10 mouse cellular contexts compared by ENCODE assay signal in genomic region chr1:165633345-165633744, GRCm38 (mm10). TPM values are rescaled to one million over a fixed set of nuclear protein-coding genes. Genes with fewer than 3 reads are reported as not detected.
A peak's percentile ranks its signal among the peaks of the same experiment; 100 is the strongest.
DNase-seq lines count a peak whose midpoint lies in the region; ATAC-seq and TF ChIP-seq lines count a peak whose summit lies in the region.
"Had no signal": no experiment of that assay in that cellular context is flagged by ENCODE, and none has a peak within 500 bp of the region (broad histone marks: within the 10 kb centered on the region; RNA-seq: fewer than 3 reads in every experiment).

No protein-coding gene starts in this region.

- H3K27ac ChIP-seq in heart, postnatal 0 days (ENCODE audit: low read depth), result no peak overlapping the region; the same call in 1 of the 2 replicates
- H3K27ac ChIP-seq in brown adipose tissue, adult 24 weeks (replicated peaks; ENCODE audit: low read depth, low read length), result no peak overlapping the region
- no peak overlapping the region for H3K27ac ChIP-seq in hindbrain, embryonic 14.5 days
- no peak overlapping the region for H3K27ac ChIP-seq in midbrain, embryonic 14.5 days (replicated peaks; ENCODE audit: low read depth, low read length)

- H3K9me3 ChIP-seq in heart, postnatal 0 days (replicated peaks; ENCODE audit: control insufficient read depth, low read length), result no peaks in the 10 kb centered on the region
- no peaks in the 10 kb centered on the region for H3K9me3 ChIP-seq in hindbrain, embryonic 14.5 days (ENCODE audit: control insufficient read depth, low read length)
- no peaks in the 10 kb centered on the region for H3K9me3 ChIP-seq in midbrain, embryonic 14.5 days (ENCODE audit: control insufficient read depth, low read length)

- peak overlapping the region; percentile 78 for H3K4me3 ChIP-seq in heart, postnatal 0 days (ENCODE audit: low read depth, low read length)
- H3K4me3 ChIP-seq in brown adipose tissue, adult 24 weeks (ENCODE audit: insufficient read depth, low read depth, low read length), result peak overlapping the region; percentile 94
- H3K4me3 ChIP-seq in hindbrain, embryonic 14.5 days (replicated peaks; ENCODE audit: low read length), result peak overlapping the region; percentile 79
- peak overlapping the region; percentile 86 for H3K4me3 ChIP-seq in midbrain, embryonic 14.5 days (replicated peaks; ENCODE audit: low read depth, low read length)

- no peak for ATAC-seq in heart, postnatal 0 days (ENCODE audit: insufficient read depth, low read depth)
- no peak for ATAC-seq in hindbrain, embryonic 14.5 days (ENCODE audit: low FRiP score)
- no peak for ATAC-seq in midbrain, embryonic 14.5 days (ENCODE audit: low FRiP score, low TSS enrichment)

- peak overlapping the region; percentile 76 for H3K9ac ChIP-seq in heart, postnatal 0 days (replicated peaks; ENCODE audit: low read depth, low read length)
- H3K9ac ChIP-seq in hindbrain, embryonic 14.5 days, result peak overlapping the region; percentile 85
- peak overlapping the region; percentile 89 for H3K9ac ChIP-seq in midbrain, embryonic 14.5 days (replicated peaks; ENCODE audit: low read length)

- no peak for TF ChIP-seq EP300 in heart, postnatal 0 days (IDR thresholded peaks at IDR 0.05; ENCODE audit: low read depth)

- H3K4me2 ChIP-seq in heart, postnatal 0 days (ENCODE audit: low read depth, low read length), result peak overlapping the region; percentile 80
- peak overlapping the region; percentile 75 for H3K4me2 ChIP-seq in hindbrain, embryonic 14.5 days (replicated peaks)
- H3K4me2 ChIP-seq in midbrain, embryonic 14.5 days (ENCODE audit: low read length), result peak overlapping the region; percentile 69

- no peaks in the 10 kb centered on the region for H3K27me3 ChIP-seq in heart, postnatal 0 days (ENCODE audit: control insufficient read depth, insufficient read depth, low read length)
- no peaks in the 10 kb centered on the region for H3K27me3 ChIP-seq in hindbrain, embryonic 14.5 days (ENCODE audit: control insufficient read depth, insufficient read depth, low read length)
- H3K27me3 ChIP-seq in midbrain, embryonic 14.5 days (ENCODE audit: control insufficient read depth, insufficient read depth, low read length), result no peaks in the 10 kb centered on the region
- H3K27me3 ChIP-seq: Patski had no signal

- TF ChIP-seq CTCF in heart, postnatal 0 days (IDR thresholded peaks at IDR 0.05; ENCODE audit: low read depth), result no peak

- 5% methylated on average over 12 of the region's 12 CpGs for WGBS in heart, postnatal 0 days
- WGBS in hindbrain, embryonic 14.5 days, result 2% methylated on average over 12 of the region's 12 CpGs
- WGBS in midbrain, embryonic 14.5 days, result under 1% methylated on average over 12 of the region's 12 CpGs

- H3K36me3 ChIP-seq in heart, postnatal 0 days (replicated peaks; ENCODE audit: control insufficient read depth, insufficient read depth, low read length), result no peaks in the 10 kb centered on the region
- H3K36me3 ChIP-seq in hindbrain, embryonic 14.5 days (replicated peaks; ENCODE audit: control insufficient read depth, insufficient read depth), result no peaks in the 10 kb centered on the region
- H3K36me3 ChIP-seq in midbrain, embryonic 14.5 days (ENCODE audit: control insufficient read depth, insufficient read depth, low read length), result no peaks in the 10 kb centered on the region

- DNase-seq in heart, postnatal 0 days (ENCODE audit: low spot score), result no peak
- no peak for DNase-seq in heart, adult 11 months
- peak; percentile 37 for DNase-seq in hindbrain, embryonic 14.5 days (ENCODE audit: low spot score)
- peak; percentile 40 for DNase-seq in midbrain, embryonic 14.5 days
- no peak for DNase-seq in frontal cortex, postnatal 14 days (ENCODE audit: low spot score in 2 of 2)
- no peak for DNase-seq in kidney, adult 18-20 months
- DNase-seq in layer of hippocampus, adult 9-11 months, result no peak
- DNase-seq: thymus, postnatal 25 days had no signal

- peaks cover 26% of the 10 kb centered on the region for H3K4me1 ChIP-seq in heart, postnatal 0 days (ENCODE audit: control insufficient read depth, insufficient read depth)
- H3K4me1 ChIP-seq in brown adipose tissue, adult 24 weeks (ENCODE audit: control insufficient read depth, insufficient read depth, insufficient read length, low read length), result peaks cover 8% of the 10 kb centered on the region
- H3K4me1 ChIP-seq in hindbrain, embryonic 14.5 days (replicated peaks; ENCODE audit: control insufficient read depth, insufficient read depth, low read length), result peaks cover 25% of the 10 kb centered on the region
- peaks cover 26% of the 10 kb centered on the region for H3K4me1 ChIP-seq in midbrain, embryonic 14.5 days (ENCODE audit: control insufficient read depth, insufficient read depth, low read length)

RNA-seq across cellular contexts. Expression of gene Mpzl1, which starts 1.0 kb away (rescaled TPM):
- total RNA-seq in heart, postnatal 0 days (2014; rRNA removed; ENCODE audit: low replicate concordance), result 16.6 and 17.9 TPM in 2 replicates
- 57.1 and 57.5 TPM in 2 replicates for polyA plus RNA-seq in heart, postnatal 0 days (2015; fragmentation: Nextera tagmentation; extraction: Ambion mirVana)
- 3.4 and 7.4 TPM in 2 replicates for polyA plus RNA-seq in brown adipose tissue, adult 24 weeks (2012; ENCODE audit: insufficient read depth, insufficient read length, missing spikeins)
- 176 and 179 TPM in 2 replicates for polyA plus RNA-seq in hindbrain, embryonic 14.5 days (2014; fragmentation: Nextera tagmentation; extraction: Ambion mirVana)
- polyA plus RNA-seq in midbrain, embryonic 14.5 days (2014; fragmentation: Nextera tagmentation; extraction: Ambion mirVana), result 138 and 159 TPM in 2 replicates

Comparison
In these comparisons a context has a peak if more than half of its experiments do, and no peak if none do; other contexts are left out.
1. DNase-seq: peak in hindbrain, embryonic 14.5 days (single experiment) and midbrain, embryonic 14.5 days (single experiment); none in heart, postnatal 0 days (single experiment), heart, adult 11 months (single experiment), frontal cortex, postnatal 14 days (0 of 2), kidney, adult 18-20 months (single experiment) and layer of hippocampus, adult 9-11 months (single experiment).
2. Peak in every context shown above with its lines, with median percentiles within 50 percentile points of each other: H3K4me2 ChIP-seq, H3K4me3 ChIP-seq and H3K9ac ChIP-seq.